Mouse (Mus musculus) liver, embryonic 14.5 days (tissue): ENCODE data around the gene Krtap29-1. TPM values are rescaled to one million over a fixed set of nuclear protein-coding genes. Genes with fewer than 3 reads are reported as not detected.

Source experiments
- ATAC-seq: fragments of 200-750 bp; cut with Nextera tagmentation; 2 replicates; pipeline ENCODE4 v1.8.0; 2017; ENCODE audit warnings: moderate number of reproducible peaks, mild to moderate bottlenecking, moderate library complexity; ENCODE audit not compliant: insufficient read depth
- DNase-seq, 3 experiments: peaks; one replicate each; pipeline ENCODE4 v3.0.0-alpha.2; 2012 to 2013; ENCODE audit warnings: low read depth in 3 of 3, low spot score in 3 of 3
- H3K27ac ChIP-seq: fragments of 300-500 bp; sonication (generic); 2 replicates; pipeline ENCODE4 v1.5.1; 2014; ENCODE audit warnings: moderate library complexity, mild to moderate bottlenecking, control low read depth, inconsistent platforms
- H3K27me3 ChIP-seq: fragments of 300-500 bp; sonication (generic); 2 replicates; pipeline ENCODE4 v1.6.1; 2014; ENCODE audit warnings: mild to moderate bottlenecking, low read length, moderate library complexity; ENCODE audit not compliant: control insufficient read depth, insufficient read depth
- H3K36me3 ChIP-seq: fragments of 300-500 bp; sonication (generic); replicated peaks from 2 replicates; pipeline ENCODE4 v1.6.1; 2014; ENCODE audit warnings: low read depth; ENCODE audit not compliant: control insufficient read depth, insufficient read depth
- H3K4me1 ChIP-seq, 2 experiments: fragments of 200-500 bp in 1 of 2; fragments of 300-500 bp in 1 of 2; sonication (generic) in 1 of 2; replicated peaks; 2 replicates each; pipeline ENCODE4 v1.6.1; 2012 to 2014; ENCODE audit warnings: antibody characterized with exemption in 1 of 2, inconsistent platforms in 1 of 2, low read length in 1 of 2; ENCODE audit not compliant: control insufficient read depth in 2 of 2, insufficient read depth in 2 of 2
- H3K4me2 ChIP-seq: fragments of 300-500 bp; sonication (generic); 2 replicates; pipeline ENCODE4 v1.6.1; 2014; ENCODE audit warnings: low read depth, mild to moderate bottlenecking, control low read depth, moderate library complexity
- H3K4me3 ChIP-seq, 2 experiments: fragments of 200-500 bp in 1 of 2; fragments of 300-500 bp in 1 of 2; sonication (generic) in 1 of 2; 2 replicates each; pipeline ENCODE4 v1.5.1; 2012 to 2014; ENCODE audit warnings: low read depth in 2 of 2, low read length in 2 of 2, mild to moderate bottlenecking in 2 of 2, control low read depth in 1 of 2, inconsistent platforms in 1 of 2, moderate library complexity in 1 of 2; ENCODE audit not compliant: insufficient read depth in 1 of 2
- H3K9ac ChIP-seq: fragments of 300-500 bp; sonication (generic); replicated peaks from 2 replicates; pipeline ENCODE4 v1.6.1; 2014; ENCODE audit warnings: mild to moderate bottlenecking, control low read depth, moderate library complexity
- H3K9me3 ChIP-seq: fragments of 300-500 bp; sonication (generic); 2 replicates; pipeline ENCODE4 v1.6.1; 2016; ENCODE audit warnings: low read length, mixed read lengths; ENCODE audit not compliant: control insufficient read depth
- CTCF ChIP-seq: IDR thresholded peaks from 2 replicates; pipeline ENCODE4 v1.5.1; 2016; ENCODE audit warnings: antibody characterized with exemption, low read depth, control low read depth
- EP300 ChIP-seq: IDR thresholded peaks from 2 replicates; pipeline ENCODE4 v1.6.1; 2016; ENCODE audit warnings: antibody characterized with exemption, low read depth
- WGBS: fragments of 180-500 bp; shearing (Covaris S2); extraction: QIAGEN DNeasy Blood & Tissue Kit; methylation state at CpG from one replicate; pipeline ENCODE4 v1.1.7; 2014; ENCODE audit not compliant: insufficient replicate concordance; 5-methylcytosine and 5-hydroxymethylcytosine counted together
- polyA plus RNA-seq, 2 experiments: library from polyadenylated mRNA; depleted of rRNA in 1 of 2; stranded (reverse) in 1 of 2; unstranded in 1 of 2; fragments of >200 nt; fragmentation: Nextera tagmentation in 1 of 2; extraction: Ambion mirVana in 1 of 2; gene quantifications; 2 replicates each; pipeline versions ENCODE4 v1.2.1 to v1.2.3; 2012 to 2014

Krtap29-1 gene
- polyA plus RNA-seq (2012; rRNA removed) (not detected in 2 replicates), polyA plus RNA-seq (2014; fragmentation: Nextera tagmentation; extraction: Ambion mirVana) (not detected in 2 replicates)

GRCm38 (mm10) chr11:99978953-99979352, at the start of gene Krtap29-1:
TSS of gene Krtap29-1 (minus strand) at chr11:99979053.
- Histone ChIP-seq H3K36me3 (no peaks in the 10 kb centered on the region), H3K9me3 (no peaks in the 10 kb centered on the region), H3K27ac (no peak within 1 kb of the TSS), H3K4me3 (no peak within 1 kb of the TSS), H3K4me2 (no peak within 1 kb of the TSS), H3K27me3 (no peaks in the 10 kb centered on the region), H3K9ac (no peak within 1 kb of the TSS), H3K4me1 (no peaks in the 10 kb centered on the region)
- WGBS: 40% methylated on average over 5 of the region's 5 CpGs
- DNase-seq: no peak
- ATAC-seq: no peak
- TF ChIP-seq EP300 (no peak), CTCF (no peak)

- Histone ChIP-seq H3K27ac (no peak overlapping the region), H3K36me3 (no peaks in the 10 kb centered on the region), H3K27me3 (no peaks in the 10 kb centered on the region), H3K9me3 (no peaks in the 10 kb centered on the region), H3K9ac (no peak overlapping the region), H3K4me2 (no peak overlapping the region), H3K4me1 (no peaks in the 10 kb centered on the region), H3K4me3 (no peak overlapping the region)
- WGBS: 61% methylated on average over 5 of the region's 5 CpGs
- ATAC-seq: no peak
- TF ChIP-seq CTCF (no peak), EP300 (no peak)
- DNase-seq: no peak
These were observed 42.6 kb upstream of the Krtap29-1 start for GRCm38 (mm10) chr11:100021438-100021837.

- ATAC-seq: no peak
- no peak overlapping the region for H3K27ac ChIP-seq
- TF ChIP-seq CTCF (no peak), EP300 (no peak)
These were observed 40.6 kb upstream of the Krtap29-1 start for GRCm38 (mm10) chr11:100019466-100019865.

GRCm38 (mm10) chr11:100016112-100016511, 37.3 kb upstream of the Krtap29-1 start, which contains the start of gene Krt33a:
TSS of gene Krt33a (minus strand) at chr11:100016212.
- Histone ChIP-seq H3K27me3 (no peaks in the 10 kb centered on the region), H3K36me3 (no peaks in the 10 kb centered on the region), H3K4me1 (no peaks in the 10 kb centered on the region), H3K9me3 (no peaks in the 10 kb centered on the region), H3K4me3 (no peak within 1 kb of the TSS), H3K4me2 (no peak within 1 kb of the TSS), H3K27ac (no peak within 1 kb of the TSS), H3K9ac (no peak within 1 kb of the TSS)
- TF ChIP-seq CTCF (no peak), EP300 (no peak)
- ATAC-seq (no peak), DNase-seq (no peak)
- WGBS: 60% methylated on average over 4 of the region's 4 CpGs

More at GRCm38 (mm10) chr11:100019466-100019865, 40.6 kb upstream of the Krtap29-1 start:
- Histone ChIP-seq H3K4me1 (no peaks in the 10 kb centered on the region), H3K36me3 (no peaks in the 10 kb centered on the region), H3K4me3 (no peak overlapping the region), H3K9ac (no peak overlapping the region), H3K9me3 (no peaks in the 10 kb centered on the region), H3K4me2 (no peak overlapping the region), H3K27me3 (no peaks in the 10 kb centered on the region)
- no peak for DNase-seq
- WGBS: 55% methylated on average over 1 of the region's 1 CpGs

GRCm38 (mm10) chr11:100013691-100014171, 34.9 kb upstream of the Krtap29-1 start:
- Histone ChIP-seq H3K9me3 (no peaks in the 10 kb centered on the region), H3K4me1 (no peaks in the 10 kb centered on the region), H3K27ac (no peak overlapping the region), H3K27me3 (no peaks in the 10 kb centered on the region), H3K9ac (no peak overlapping the region), H3K4me2 (no peak overlapping the region), H3K36me3 (no peaks in the 10 kb centered on the region), H3K4me3 (no peak overlapping the region)
- ATAC-seq (no peak), DNase-seq (no peak)
- TF ChIP-seq EP300 (no peak), CTCF (no peak)
- WGBS: 50% methylated on average over 4 of the region's 4 CpGs
